Mouse (Mus musculus): ENCODE data around the gene Cc2d1b. TPM values are rescaled to one million over a fixed set of nuclear protein-coding genes. Genes with fewer than 3 reads are reported as not detected.

Gene Cc2d1b
- polyA plus RNA-seq (2015; fragmentation: Nextera tagmentation; extraction: Ambion mirVana), result 26.6 and 32.5 TPM in 2 replicates

- H3K9ac ChIP-seq, result peak within 1 kb of the TSS; percentile 84
- WGBS, result under 1% methylated on average over 76 of the region's 86 CpGs
- peak within 1 kb of the TSS; percentile 87 for H3K4me2 ChIP-seq
- H3K27me3 ChIP-seq (replicated peaks), result no peaks in the 10 kb centered on the region
- peak within 1 kb of the TSS; percentile 82 for H3K4me3 ChIP-seq (replicated peaks)
- H3K36me3 ChIP-seq, result peaks cover 3% of the 10 kb centered on the region
- no peaks in the 10 kb centered on the region for H3K9me3 ChIP-seq
- peaks cover 11% of the 10 kb centered on the region; the same call in 1 of the 2 replicates for H3K4me1 ChIP-seq
- H3K27ac ChIP-seq, result peak within 1 kb of the TSS; percentile 89
- peak; percentile 94 for ATAC-seq (ENCODE audit: insufficient read depth, low FRiP score, low read depth)
Observed at GRCm38 (mm10) chr4:108619587-108620341, at the start of gene Cc2d1b. Gene Cc2d1b (plus strand): TSS chr4:108619940.

GRCm38 (mm10) chr4:108572644-108573043 is 47.1 kb upstream of the Cc2d1b start:
- H3K4me1 ChIP-seq, result no peaks in the 10 kb centered on the region
- H3K4me2 ChIP-seq, result no peak overlapping the region
- no peak overlapping the region for H3K9ac ChIP-seq
- H3K27me3 ChIP-seq (replicated peaks), result no peaks in the 10 kb centered on the region
- WGBS, result 89% methylated on average over 3 of the region's 3 CpGs
- H3K36me3 ChIP-seq, result peaks cover 31% of the 10 kb centered on the region
- no peaks in the 10 kb centered on the region for H3K9me3 ChIP-seq
- no peak overlapping the region for H3K27ac ChIP-seq
- H3K4me3 ChIP-seq (replicated peaks), result no peak overlapping the region
- ATAC-seq (ENCODE audit: insufficient read depth, low FRiP score, low read depth), result no peak

GRCm38 (mm10) chr4:108578840-108579742 is 40.6 kb upstream of the Cc2d1b start, which contains the start of the genes Prpf38a and Orc1:
Gene Prpf38a (minus strand): TSS chr4:108579336.
Gene Orc1 (plus strand): TSS chr4:108579423.
- under 1% methylated on average over 64 of the region's 64 CpGs for WGBS
- H3K9me3 ChIP-seq, result no peaks in the 10 kb centered on the region
- no peaks in the 10 kb centered on the region for H3K27me3 ChIP-seq (replicated peaks)
- peaks cover 10% of the 10 kb centered on the region; the same call in 1 of the 2 replicates for H3K4me1 ChIP-seq
- peak within 1 kb of the TSS; percentile 52 for H3K9ac ChIP-seq
- peak within 1 kb of the TSS; percentile 83 for H3K27ac ChIP-seq
- ATAC-seq (ENCODE audit: insufficient read depth, low FRiP score, low read depth), result peak; percentile 99
- peaks cover 9% of the 10 kb centered on the region; the same call in 1 of the 2 replicates for H3K36me3 ChIP-seq
- peak within 1 kb of the TSS; percentile 92 for H3K4me3 ChIP-seq (replicated peaks)
- H3K4me2 ChIP-seq, result peak within 1 kb of the TSS; percentile 80

- Histone ChIP-seq H3K9me3 (no peaks in the 10 kb centered on the region), H3K4me3 (replicated peaks) (peak overlapping the region; percentile 92), H3K4me1 (peaks cover 10% of the 10 kb centered on the region; the same call in 1 of the 2 replicates), H3K9ac (peak overlapping the region; percentile 52), H3K4me2 (peak overlapping the region; percentile 80), H3K27me3 (replicated peaks) (no peaks in the 10 kb centered on the region), H3K36me3 (peaks cover 8% of the 10 kb centered on the region; the same call in 1 of the 2 replicates), H3K27ac (peak overlapping the region; percentile 83)
- WGBS, result under 1% methylated on average over 16 of the region's 16 CpGs
- ATAC-seq (ENCODE audit: insufficient read depth, low FRiP score, low read depth), result no peak
Observed at GRCm38 (mm10) chr4:108579743-108580411, 39.9 kb upstream of the Cc2d1b start.

- WGBS, result 88% methylated on average over 2 of the region's 2 CpGs
- H3K36me3 ChIP-seq, result no peaks in the 10 kb centered on the region
- H3K4me2 ChIP-seq, result no peak overlapping the region
- no peak overlapping the region for H3K27ac ChIP-seq
- H3K4me3 ChIP-seq (replicated peaks), result no peak overlapping the region
- no peak for ATAC-seq (ENCODE audit: insufficient read depth, low FRiP score, low read depth)
- no peaks in the 10 kb centered on the region for H3K9me3 ChIP-seq
- no peaks in the 10 kb centered on the region for H3K4me1 ChIP-seq
- no peaks in the 10 kb centered on the region for H3K27me3 ChIP-seq (replicated peaks)
- H3K9ac ChIP-seq, result no peak overlapping the region
Observed at GRCm38 (mm10) chr4:108593376-108593775, 26.4 kb upstream of the Cc2d1b start.

- 0 out of 2 replicates have a peak, but pooled peaks cover 8% of the 10 kb centered on the region for H3K36me3 ChIP-seq
- no peaks in the 10 kb centered on the region for H3K27me3 ChIP-seq (replicated peaks)
- H3K9ac ChIP-seq, result no peak overlapping the region
- no peaks in the 10 kb centered on the region for H3K4me1 ChIP-seq
- no peaks in the 10 kb centered on the region for H3K9me3 ChIP-seq
- ATAC-seq (ENCODE audit: insufficient read depth, low FRiP score, low read depth), result no peak
- WGBS, result 89% methylated on average over 1 of the region's 1 CpGs
- no peak overlapping the region for H3K4me2 ChIP-seq
- no peak overlapping the region for H3K4me3 ChIP-seq (replicated peaks)
- no peak overlapping the region for H3K27ac ChIP-seq
Observed at GRCm38 (mm10) chr4:108595785-108596184, 24.0 kb upstream of the Cc2d1b start.

GRCm38 (mm10) chr4:108598306-108598705 is 21.4 kb upstream of the Cc2d1b start:
- WGBS, result 80% methylated on average over 4 of the region's 4 CpGs
- Histone ChIP-seq H3K4me1 (no peaks in the 10 kb centered on the region), H3K27me3 (replicated peaks) (no peaks in the 10 kb centered on the region), H3K9me3 (no peaks in the 10 kb centered on the region), H3K4me2 (no peak overlapping the region), H3K9ac (no peak overlapping the region), H3K27ac (no peak overlapping the region), H3K36me3 (peaks cover 18% of the 10 kb centered on the region), H3K4me3 (replicated peaks) (no peak overlapping the region)
- no peak for ATAC-seq (ENCODE audit: insufficient read depth, low FRiP score, low read depth)

- WGBS, result 93% methylated on average over 7 of the region's 7 CpGs
- Histone ChIP-seq H3K9ac (no peak overlapping the region), H3K9me3 (no peaks in the 10 kb centered on the region), H3K4me2 (no peak overlapping the region), H3K36me3 (peaks cover 33% of the 10 kb centered on the region), H3K27ac (no peak overlapping the region), H3K4me3 (replicated peaks) (no peak overlapping the region), H3K27me3 (replicated peaks) (no peaks in the 10 kb centered on the region), H3K4me1 (no peaks in the 10 kb centered on the region)
- no peak for ATAC-seq (ENCODE audit: insufficient read depth, low FRiP score, low read depth)
Observed at GRCm38 (mm10) chr4:108601870-108602269, 17.9 kb upstream of the Cc2d1b start.

GRCm38 (mm10) chr4:108608651-108609050 is 11.1 kb upstream of the Cc2d1b start:
- no peaks in the 10 kb centered on the region for H3K27me3 ChIP-seq (replicated peaks)
- H3K9ac ChIP-seq, result no peak overlapping the region
- H3K4me3 ChIP-seq (replicated peaks), result no peak overlapping the region
- no peak for ATAC-seq (ENCODE audit: insufficient read depth, low FRiP score, low read depth)
- no peaks in the 10 kb centered on the region for H3K9me3 ChIP-seq
- H3K4me1 ChIP-seq, result no peaks in the 10 kb centered on the region
- 0 out of 2 replicates have a peak, but pooled peaks cover 13% of the 10 kb centered on the region for H3K36me3 ChIP-seq
- H3K27ac ChIP-seq, result no peak overlapping the region
- H3K4me2 ChIP-seq, result no peak overlapping the region
- 90% methylated on average over 3 of the region's 3 CpGs for WGBS

- Histone ChIP-seq H3K9ac (no peak overlapping the region), H3K4me2 (no peak overlapping the region), H3K27ac (no peak overlapping the region), H3K27me3 (replicated peaks) (no peaks in the 10 kb centered on the region), H3K36me3 (0 out of 2 replicates have a peak, but pooled peaks cover 2% of the 10 kb centered on the region), H3K9me3 (no peaks in the 10 kb centered on the region), H3K4me1 (no peaks in the 10 kb centered on the region), H3K4me3 (replicated peaks) (no peak overlapping the region)
- WGBS, result 82% methylated on average over 5 of the region's 5 CpGs
- ATAC-seq (ENCODE audit: insufficient read depth, low FRiP score, low read depth), result no peak
Observed at GRCm38 (mm10) chr4:108610935-108611334, 8.8 kb upstream of the Cc2d1b start.

- H3K36me3 ChIP-seq, result no peaks in the 10 kb centered on the region
- no peak for ATAC-seq (ENCODE audit: insufficient read depth, low FRiP score, low read depth)
- H3K9me3 ChIP-seq, result no peaks in the 10 kb centered on the region
- no peak overlapping the region for H3K9ac ChIP-seq
- peak overlapping the region; percentile 82; the same call in 1 of the 2 replicates for H3K4me3 ChIP-seq (replicated peaks)
- no peaks in the 10 kb centered on the region for H3K27me3 ChIP-seq (replicated peaks)
- 56% methylated on average over 4 of the region's 4 CpGs for WGBS
- H3K4me1 ChIP-seq, result peaks cover 11% of the 10 kb centered on the region; the same call in 1 of the 2 replicates
- peak overlapping the region; percentile 87 for H3K4me2 ChIP-seq
- peak overlapping the region; percentile 89 for H3K27ac ChIP-seq
Observed at GRCm38 (mm10) chr4:108618586-108618985, 1.2 kb upstream of the Cc2d1b start.
